Mouse (Mus musculus) erythroblast, embryonic 14.5 days (primary cell): ENCODE measurements around the gene Gfod1. TPM values are rescaled to one million over a fixed set of nuclear protein-coding genes. Genes with fewer than 3 reads are reported as not detected.

Source experiments
- H3K27me3 ChIP-seq: 2 replicates; pipeline ENCODE4 v1.6.1; 2012; ENCODE audit warnings: inconsistent platforms; ENCODE audit not compliant: control insufficient read depth
- H3K36me3 ChIP-seq: 2 replicates; pipeline ENCODE4 v1.6.1; 2012; ENCODE audit warnings: mild to moderate bottlenecking, inconsistent platforms; ENCODE audit not compliant: control insufficient read depth
- H3K4me1 ChIP-seq: 2 replicates; pipeline ENCODE4 v1.6.1; 2012; ENCODE audit warnings: inconsistent platforms; ENCODE audit not compliant: control insufficient read depth
- H3K4me3 ChIP-seq: replicated peaks from 2 replicates; pipeline ENCODE3; 2012; ENCODE audit warnings: moderate library complexity, mild to moderate bottlenecking, inconsistent platforms
- H3K9me3 ChIP-seq: 2 replicates; pipeline ENCODE4 v1.6.1; 2012; ENCODE audit warnings: low read length, inconsistent platforms, mixed read lengths; ENCODE audit not compliant: control insufficient read depth
- GATA1 ChIP-seq: IDR thresholded peaks from 2 replicates; pipeline ENCODE4 v1.6.1; 2012; ENCODE audit warnings: low read length, inconsistent platforms, mixed read lengths
- TAL1 ChIP-seq: IDR thresholded peaks from 3 replicates; pipeline ENCODE4 v1.6.1; 2012; ENCODE audit warnings: low read length, inconsistent platforms, mixed read lengths
- polyA plus RNA-seq: library from polyadenylated mRNA; stranded (reverse); fragments of >175 nt; gene quantifications from 2 replicates; pipeline ENCODE4 v1.2.3, GENCODE M21; 2012

Gene Gfod1
- polyA plus RNA-seq, 1 experiment: 0.01 TPM

- Histone ChIP-seq H3K4me1 (peaks cover 31% of the 10 kb centered on the region), H3K36me3 (no peaks in the 10 kb centered on the region), H3K27me3 (peaks cover 55% of the 10 kb centered on the region), H3K9me3 (no peaks in the 10 kb centered on the region), H3K4me3 (no peak overlapping the region)
- no peak for TF ChIP-seq TAL1
- TF ChIP-seq GATA1: no peak
Measured at GRCm38 (mm10) chr13:43196000-43196399, 108.0 kb downstream of the Gfod1 start.

GRCm38 (mm10) chr13:43193932-43194331 is 110.0 kb downstream of the Gfod1 start:
- peaks cover 71% of the 10 kb centered on the region for H3K27me3 ChIP-seq
- TF ChIP-seq GATA1 (no peak), TAL1 (no peak)
- H3K4me1 ChIP-seq: peaks cover 29% of the 10 kb centered on the region

GRCm38 (mm10) chr13:43193266-43193665 is 110.7 kb downstream of the Gfod1 start:
- 0 out of 3 replicates have a peak, but pooled peaks have one; percentile 3 for TF ChIP-seq TAL1
- no peak for TF ChIP-seq GATA1
- H3K36me3 ChIP-seq: no peaks in the 10 kb centered on the region
- peaks cover 29% of the 10 kb centered on the region for H3K4me1 ChIP-seq
- no peaks in the 10 kb centered on the region for H3K9me3 ChIP-seq
- H3K27me3 ChIP-seq: peaks cover 71% of the 10 kb centered on the region
- no peak overlapping the region for H3K4me3 ChIP-seq

More at GRCm38 (mm10) chr13:43193932-43194331, 110.0 kb downstream of the Gfod1 start:
- H3K4me3 ChIP-seq: no peak overlapping the region
- no peaks in the 10 kb centered on the region for H3K9me3 ChIP-seq
- H3K36me3 ChIP-seq: no peaks in the 10 kb centered on the region

- H3K4me1 ChIP-seq: peaks cover 29% of the 10 kb centered on the region
- no peak overlapping the region for H3K4me3 ChIP-seq
- TF ChIP-seq GATA1 (no peak), TAL1 (no peak)
- no peaks in the 10 kb centered on the region; the same call in 1 of the 2 replicates for H3K9me3 ChIP-seq
- H3K36me3 ChIP-seq: no peaks in the 10 kb centered on the region
- peaks cover 72% of the 10 kb centered on the region for H3K27me3 ChIP-seq
Measured at GRCm38 (mm10) chr13:43191741-43192192, 112.2 kb downstream of the Gfod1 start.

GRCm38 (mm10) chr13:43191290-43191689 is 112.7 kb downstream of the Gfod1 start:
- Histone ChIP-seq H3K4me3 (no peak overlapping the region), H3K4me1 (peaks cover 29% of the 10 kb centered on the region), H3K27me3 (peaks cover 67% of the 10 kb centered on the region), H3K36me3 (no peaks in the 10 kb centered on the region), H3K9me3 (no peaks in the 10 kb centered on the region; the same call in 1 of the 2 replicates)
- TF ChIP-seq TAL1 (no peak), GATA1 (no peak)

GRCm38 (mm10) chr13:43187736-43188135 is 116.2 kb downstream of the Gfod1 start:
- Histone ChIP-seq H3K36me3 (no peaks in the 10 kb centered on the region), H3K9me3 (no peaks in the 10 kb centered on the region; the same call in 1 of the 2 replicates), H3K4me3 (no peak overlapping the region), H3K27me3 (peaks cover 51% of the 10 kb centered on the region), H3K4me1 (peaks cover 27% of the 10 kb centered on the region)
- no peak for TF ChIP-seq GATA1
- TF ChIP-seq TAL1: no peak

GRCm38 (mm10) chr13:43183248-43184055 is 120.5 kb downstream of the Gfod1 start:
- Histone ChIP-seq H3K4me1 (peaks cover 37% of the 10 kb centered on the region), H3K36me3 (no peaks in the 10 kb centered on the region), H3K9me3 (no peaks in the 10 kb centered on the region; the same call in 1 of the 2 replicates), H3K27me3 (peaks cover 40% of the 10 kb centered on the region), H3K4me3 (no peak overlapping the region)
- TF ChIP-seq TAL1: no peak
- no peak for TF ChIP-seq GATA1

GRCm38 (mm10) chr13:43182465-43183201 is 121.3 kb downstream of the Gfod1 start:
- H3K9me3 ChIP-seq: no peaks in the 10 kb centered on the region
- no peak for TF ChIP-seq TAL1
- TF ChIP-seq GATA1: no peak
- H3K36me3 ChIP-seq: no peaks in the 10 kb centered on the region

GRCm38 (mm10) chr13:43181104-43181503 is 122.9 kb downstream of the Gfod1 start:
- no peak for TF ChIP-seq TAL1
- no peak for TF ChIP-seq GATA1
- Histone ChIP-seq H3K4me1 (peaks cover 37% of the 10 kb centered on the region), H3K27me3 (peaks cover 33% of the 10 kb centered on the region), H3K4me3 (no peak overlapping the region), H3K36me3 (no peaks in the 10 kb centered on the region), H3K9me3 (no peaks in the 10 kb centered on the region)

More at GRCm38 (mm10) chr13:43182465-43183201, 121.3 kb downstream of the Gfod1 start:
- Histone ChIP-seq H3K27me3 (peaks cover 35% of the 10 kb centered on the region), H3K4me3 (no peak overlapping the region), H3K4me1 (peaks cover 37% of the 10 kb centered on the region)
